Mouse (Mus musculus) kidney, adult 2 months (tissue): Measurements from ENCODE around the gene Ddah2.

Experiments
- CTCF ChIP-seq: fragments of 200-500 bp; conservative IDR thresholded peaks from 2 replicates; pipeline ENCODE4 v1.5.1; 2011; ENCODE audit warnings: low read depth, mild to moderate bottlenecking, control low read depth, low read length, moderate library complexity, mixed read lengths; ENCODE audit not compliant: insufficient read depth, insufficient read length
- POLR2A ChIP-seq: fragments of 200-500 bp; IDR thresholded peaks from one replicate; pipeline ENCODE4 v1.6.1; 2011; ENCODE audit warnings: low read depth, low read length, control low read depth

DNA sequence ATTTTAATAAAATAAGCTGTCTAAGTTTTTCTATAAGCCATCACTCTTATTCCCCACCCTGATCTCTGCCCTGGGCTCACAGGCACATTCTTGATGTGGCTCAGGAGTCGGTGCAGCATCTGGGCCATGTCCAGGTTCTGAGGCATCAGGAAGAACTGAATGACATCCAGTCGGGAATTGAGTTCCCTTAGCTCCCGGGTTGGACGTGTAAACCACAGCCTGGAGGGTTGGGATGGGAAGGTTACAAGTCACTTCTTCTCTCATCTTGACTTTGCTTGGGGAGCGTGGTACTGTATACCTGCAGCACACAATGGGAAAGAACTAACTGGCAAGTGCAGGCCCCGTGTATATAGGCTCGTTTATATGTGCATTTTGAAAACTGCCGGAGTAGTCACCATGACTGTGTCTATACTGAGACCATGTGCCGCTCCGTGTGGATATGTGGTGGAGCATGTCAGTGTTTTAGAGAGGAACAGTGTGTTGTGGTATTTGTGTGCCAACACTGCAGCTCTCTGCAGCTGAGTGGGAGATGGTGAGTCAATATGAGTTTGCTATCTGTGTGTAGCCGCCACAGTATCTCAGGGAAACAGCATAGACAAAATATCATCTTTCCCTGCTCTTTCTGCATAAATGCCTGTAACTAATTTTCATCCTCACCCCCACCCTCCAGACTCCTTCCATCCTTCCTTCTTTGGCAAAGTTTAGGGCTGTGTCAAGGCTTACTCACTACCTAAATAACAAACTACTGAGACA is 19.5 kb upstream of the Ddah2 start:
- TF ChIP-seq CTCF (no peak), POLR2A (no peak)
